Mouse (Mus musculus): ENCODE data around the gene Olfr1396. TPM values are rescaled to one million over a fixed set of nuclear protein-coding genes. Genes with fewer than 3 reads are reported as not detected.

Gene Olfr1396
- not detected in 2 replicates for polyA plus RNA-seq (2014; fragmentation: Nextera tagmentation; extraction: Ambion mirVana)

GRCm38 (mm10) chr11:49114774-49115173, at the start of gene Olfr1396:
Olfr1396 (minus strand) TSS chr11:49114874.
- Histone ChIP-seq H3K9ac (ENCODE audit: low read length) (no peak within 1 kb of the TSS), H3K4me3 (ENCODE audit: low read depth, low read length) (no peak within 1 kb of the TSS), H3K4me2 (ENCODE audit: low read length) (no peak within 1 kb of the TSS), H3K36me3 (ENCODE audit: control insufficient read depth, insufficient read depth, low read length) (no peaks in the 10 kb centered on the region), H3K9me3 (replicated peaks; ENCODE audit: control insufficient read depth, low read length) (no peaks in the 10 kb centered on the region), H3K27me3 (replicated peaks; ENCODE audit: control insufficient read depth, insufficient read depth, low read length) (no peaks in the 10 kb centered on the region), H3K27ac (ENCODE audit: low read depth, low read length) (no peak within 1 kb of the TSS), H3K4me1 (ENCODE audit: control insufficient read depth, insufficient read depth, low read length) (no peaks in the 10 kb centered on the region)
- no peak for ATAC-seq
- DNase-seq (ENCODE audit: low spot score) = no peak

- H3K4me2 ChIP-seq (ENCODE audit: low read length) = no peak overlapping the region
- no peak overlapping the region for H3K9ac ChIP-seq (ENCODE audit: low read length)
- DNase-seq (ENCODE audit: low spot score) (no peak), ATAC-seq (no peak)
- H3K27ac ChIP-seq (ENCODE audit: low read depth, low read length) = no peak overlapping the region
- 93% methylated on average over 2 of the region's 2 CpGs for WGBS
- no peaks in the 10 kb centered on the region for H3K4me1 ChIP-seq (ENCODE audit: control insufficient read depth, insufficient read depth, low read length)
- no peaks in the 10 kb centered on the region for H3K27me3 ChIP-seq (replicated peaks; ENCODE audit: control insufficient read depth, insufficient read depth, low read length)
- no peak overlapping the region for H3K4me3 ChIP-seq (ENCODE audit: low read depth, low read length)
- no peaks in the 10 kb centered on the region for H3K9me3 ChIP-seq (replicated peaks; ENCODE audit: control insufficient read depth, low read length)
- H3K36me3 ChIP-seq (ENCODE audit: control insufficient read depth, insufficient read depth, low read length) = no peaks in the 10 kb centered on the region
Measured at GRCm38 (mm10) chr11:49156821-49157814, 42.4 kb upstream of the Olfr1396 start.

DNA sequence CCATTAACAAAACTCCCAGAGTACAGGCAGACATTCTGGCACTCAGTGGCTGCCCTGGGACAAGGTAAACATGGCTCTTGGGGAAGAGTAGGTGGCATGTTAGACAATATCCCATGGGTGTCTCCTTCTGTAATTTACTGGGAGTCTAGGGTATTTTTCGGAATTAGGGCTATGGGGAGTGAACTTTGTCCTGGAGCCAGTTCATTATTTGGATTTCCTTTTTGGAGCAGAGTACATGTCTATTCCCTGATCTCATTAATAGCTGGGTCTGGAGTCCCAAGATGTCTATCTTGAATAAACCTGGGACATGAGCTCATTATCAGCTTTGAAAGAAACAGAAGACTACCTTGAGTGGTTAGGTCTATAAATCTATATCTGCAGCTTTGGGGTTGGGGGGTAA, 39.4 kb upstream of the Olfr1396 start, which contains the start of gene Olfr1394:
Gene Olfr1394 (plus strand): TSS at position 301 of the 400 bp plus-strand sequence.
- no peak for ATAC-seq

DNA sequence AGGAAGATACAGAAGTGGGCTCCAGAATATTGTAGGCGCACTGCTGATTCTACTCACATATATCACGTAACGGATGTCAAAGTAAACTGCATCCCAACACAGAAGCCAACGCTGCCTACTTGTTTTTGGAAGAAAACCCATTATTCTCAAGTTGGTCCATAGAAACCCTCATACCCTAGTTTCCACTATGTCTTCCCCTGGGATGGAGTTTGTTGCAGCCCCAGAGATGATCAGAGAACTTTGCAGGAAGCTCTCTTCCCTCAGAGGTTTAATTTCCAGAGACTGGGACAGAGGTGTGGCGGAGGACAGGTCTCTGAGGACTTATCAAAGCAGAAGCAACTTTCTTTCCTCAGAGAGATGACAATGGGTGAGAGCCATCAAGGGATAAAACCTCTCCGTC, 27.3 kb upstream of the Olfr1396 start, which contains the start of gene Olfr1395:
Gene Olfr1395 (plus strand): TSS at position 301 of the 400 bp plus-strand sequence.
- no peak within 1 kb of the TSS for H3K4me2 ChIP-seq (ENCODE audit: low read length)
- no peak for DNase-seq (ENCODE audit: low spot score)
- H3K4me3 ChIP-seq (ENCODE audit: low read depth, low read length) = no peak within 1 kb of the TSS
- H3K4me1 ChIP-seq (ENCODE audit: control insufficient read depth, insufficient read depth, low read length) = no peaks in the 10 kb centered on the region
- H3K9me3 ChIP-seq (replicated peaks; ENCODE audit: control insufficient read depth, low read length) = no peaks in the 10 kb centered on the region
- H3K36me3 ChIP-seq (ENCODE audit: control insufficient read depth, insufficient read depth, low read length) = no peaks in the 10 kb centered on the region
- H3K27me3 ChIP-seq (replicated peaks; ENCODE audit: control insufficient read depth, insufficient read depth, low read length) = no peaks in the 10 kb centered on the region
- no peak within 1 kb of the TSS for H3K27ac ChIP-seq (ENCODE audit: low read depth, low read length)
- no peak within 1 kb of the TSS for H3K9ac ChIP-seq (ENCODE audit: low read length)
- 96% methylated on average over 6 of the region's 6 CpGs for WGBS
- ATAC-seq = no peak

More for the DNA sequence above, 39.4 kb upstream of the Olfr1396 start, which contains the start of gene Olfr1394:
- Histone ChIP-seq H3K27me3 (replicated peaks; ENCODE audit: control insufficient read depth, insufficient read depth, low read length) (no peaks in the 10 kb centered on the region), H3K4me3 (ENCODE audit: low read depth, low read length) (no peak within 1 kb of the TSS), H3K27ac (ENCODE audit: low read depth, low read length) (no peak within 1 kb of the TSS), H3K9me3 (replicated peaks; ENCODE audit: control insufficient read depth, low read length) (no peaks in the 10 kb centered on the region), H3K36me3 (ENCODE audit: control insufficient read depth, insufficient read depth, low read length) (no peaks in the 10 kb centered on the region), H3K4me1 (ENCODE audit: control insufficient read depth, insufficient read depth, low read length) (no peaks in the 10 kb centered on the region), H3K4me2 (ENCODE audit: low read length) (no peak within 1 kb of the TSS), H3K9ac (ENCODE audit: low read length) (no peak within 1 kb of the TSS)
- no peak for DNase-seq (ENCODE audit: low spot score)
- WGBS = 100% methylated on average over 1 of the region's 1 CpGs

GRCm38 (mm10) chr11:49124169-49124568, 9.5 kb upstream of the Olfr1396 start:
- no peak overlapping the region for H3K27ac ChIP-seq (ENCODE audit: low read depth, low read length)
- no peak for ATAC-seq
- 96% methylated on average over 2 of the region's 2 CpGs for WGBS

DNA sequence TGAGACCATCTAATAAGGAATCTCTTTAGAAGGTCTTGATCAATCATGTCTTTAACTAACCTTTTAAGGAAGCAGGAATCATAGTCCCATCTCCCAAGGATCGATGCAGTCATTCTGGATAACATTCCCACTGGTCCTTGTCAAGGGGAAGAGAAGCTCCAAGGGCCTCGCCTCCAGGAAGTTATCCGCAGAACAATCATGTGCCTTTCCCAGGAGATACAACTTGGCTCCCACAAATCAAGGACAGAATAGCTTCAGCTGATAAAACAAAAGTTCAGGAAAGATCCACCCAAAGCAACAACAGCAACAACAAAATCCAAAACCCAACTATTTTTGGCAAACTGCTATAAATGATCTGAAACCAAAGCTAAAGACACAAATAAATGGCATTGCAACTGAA, 5.0 kb upstream of the Olfr1396 start:
- ATAC-seq (no peak), DNase-seq (ENCODE audit: low spot score) (no peak)
- WGBS = 89% methylated on average over 3 of the region's 3 CpGs
- H3K9ac ChIP-seq (ENCODE audit: low read length) = no peak overlapping the region
- no peak overlapping the region for H3K27ac ChIP-seq (ENCODE audit: low read depth, low read length)
- no peaks in the 10 kb centered on the region for H3K4me1 ChIP-seq (ENCODE audit: control insufficient read depth, insufficient read depth, low read length)
- no peak overlapping the region for H3K4me2 ChIP-seq (ENCODE audit: low read length)
- no peak overlapping the region for H3K4me3 ChIP-seq (ENCODE audit: low read depth, low read length)
- no peaks in the 10 kb centered on the region for H3K36me3 ChIP-seq (ENCODE audit: control insufficient read depth, insufficient read depth, low read length)
- no peaks in the 10 kb centered on the region for H3K27me3 ChIP-seq (replicated peaks; ENCODE audit: control insufficient read depth, insufficient read depth, low read length)
- H3K9me3 ChIP-seq (replicated peaks; ENCODE audit: control insufficient read depth, low read length) = no peaks in the 10 kb centered on the region

More at GRCm38 (mm10) chr11:49124169-49124568, 9.5 kb upstream of the Olfr1396 start:
- no peaks in the 10 kb centered on the region for H3K27me3 ChIP-seq (replicated peaks; ENCODE audit: control insufficient read depth, insufficient read depth, low read length)
- H3K4me2 ChIP-seq (ENCODE audit: low read length) = no peak overlapping the region
- no peak for DNase-seq (ENCODE audit: low spot score)
- H3K4me1 ChIP-seq (ENCODE audit: control insufficient read depth, insufficient read depth, low read length) = no peaks in the 10 kb centered on the region
- H3K36me3 ChIP-seq (ENCODE audit: control insufficient read depth, insufficient read depth, low read length) = no peaks in the 10 kb centered on the region
- H3K4me3 ChIP-seq (ENCODE audit: low read depth, low read length) = no peak overlapping the region
- no peak overlapping the region for H3K9ac ChIP-seq (ENCODE audit: low read length)
- no peaks in the 10 kb centered on the region for H3K9me3 ChIP-seq (replicated peaks; ENCODE audit: control insufficient read depth, low read length)

DNA sequence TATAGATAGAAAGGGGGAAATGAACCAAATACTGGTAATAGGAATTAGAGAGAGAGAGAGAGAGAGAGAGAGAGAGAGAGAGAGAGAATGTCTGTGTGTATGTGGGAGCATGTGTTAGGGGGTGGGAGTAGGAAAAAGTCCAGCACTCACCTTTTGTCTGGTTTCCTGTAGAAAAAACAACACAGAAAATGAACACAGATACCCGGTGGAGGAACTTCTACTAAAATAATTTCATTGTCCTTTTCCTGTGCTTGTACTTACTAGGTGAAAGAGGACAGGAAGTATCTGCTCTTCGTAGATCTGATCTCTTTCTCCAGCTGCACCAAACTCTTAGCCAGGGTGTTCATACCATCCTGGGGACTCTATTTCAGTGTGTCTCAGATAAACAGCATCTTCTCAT, 516 bp downstream of the Olfr1396 start:
- H3K9ac ChIP-seq (ENCODE audit: low read length) = no peak overlapping the region

GRCm38 (mm10) chr11:49112624-49113219, 2.0 kb downstream of the Olfr1396 start:
- Histone ChIP-seq H3K9me3 (replicated peaks; ENCODE audit: control insufficient read depth, low read length) (no peaks in the 10 kb centered on the region), H3K27me3 (replicated peaks; ENCODE audit: control insufficient read depth, insufficient read depth, low read length) (no peaks in the 10 kb centered on the region), H3K36me3 (ENCODE audit: control insufficient read depth, insufficient read depth, low read length) (no peaks in the 10 kb centered on the region), H3K4me2 (ENCODE audit: low read length) (no peak overlapping the region), H3K9ac (ENCODE audit: low read length) (no peak overlapping the region), H3K4me3 (ENCODE audit: low read depth, low read length) (no peak overlapping the region), H3K4me1 (ENCODE audit: control insufficient read depth, insufficient read depth, low read length) (no peaks in the 10 kb centered on the region), H3K27ac (ENCODE audit: low read depth, low read length) (no peak overlapping the region)
- ATAC-seq = no peak
- 88% methylated on average over 6 of the region's 6 CpGs for whole genome bisulfite sequencing
- DNase-seq (ENCODE audit: low spot score) = no peak

More for the DNA sequence above, 516 bp downstream of the Olfr1396 start:
- no peaks in the 10 kb centered on the region for H3K36me3 ChIP-seq (ENCODE audit: control insufficient read depth, insufficient read depth, low read length)
- H3K4me2 ChIP-seq (ENCODE audit: low read length) = no peak overlapping the region
- no peaks in the 10 kb centered on the region for H3K27me3 ChIP-seq (replicated peaks; ENCODE audit: control insufficient read depth, insufficient read depth, low read length)
- no peaks in the 10 kb centered on the region for H3K4me1 ChIP-seq (ENCODE audit: control insufficient read depth, insufficient read depth, low read length)
- DNase-seq (ENCODE audit: low spot score) = no peak
- H3K4me3 ChIP-seq (ENCODE audit: low read depth, low read length) = no peak overlapping the region
- no peaks in the 10 kb centered on the region for H3K9me3 ChIP-seq (replicated peaks; ENCODE audit: control insufficient read depth, low read length)
- no peak for ATAC-seq
- H3K27ac ChIP-seq (ENCODE audit: low read depth, low read length) = no peak overlapping the region
- 78% methylated on average over 2 of the region's 2 CpGs for WGBS

Measured in forebrain, embryonic 14.5 days (tissue).